In the genomic region with DNA sequence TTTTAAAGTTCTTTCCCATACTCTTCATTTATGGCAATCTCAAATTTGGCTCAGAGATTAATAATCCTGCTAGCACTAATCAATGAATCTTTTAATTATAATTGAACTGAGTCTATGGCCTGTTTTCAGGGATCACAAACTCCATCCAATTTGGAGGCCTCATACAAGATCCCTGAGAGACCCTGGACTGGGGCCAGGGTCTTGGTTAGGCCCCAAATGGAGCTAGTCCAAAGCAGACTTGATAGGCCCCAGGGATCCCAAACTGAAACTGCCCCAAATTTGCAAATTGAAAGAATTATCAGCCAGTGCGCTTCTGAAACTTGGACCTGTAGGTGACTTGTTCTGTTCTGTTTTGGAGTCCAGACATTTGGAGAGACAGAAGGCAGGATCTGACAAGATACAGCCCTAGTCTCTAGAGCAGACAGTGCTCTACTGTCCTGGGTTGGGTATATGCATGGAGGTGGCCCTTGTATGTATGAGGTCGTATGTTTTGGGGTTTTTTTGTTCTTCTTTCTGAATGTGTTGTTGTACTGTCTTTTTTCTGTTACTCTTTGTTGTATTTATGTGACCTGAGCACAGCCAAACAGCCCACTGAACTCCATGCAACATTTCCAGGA, we compare ENCODE assay signal across 15 mouse cellular contexts.
A peak's percentile ranks its signal among the peaks of the same experiment; 100 is the strongest.
DNase-seq lines count a peak whose midpoint lies in the region; ATAC-seq and TF ChIP-seq lines count a peak whose summit lies in the region.
"Had no signal": no experiment of that assay in that cellular context is flagged by ENCODE, and none has a peak within 500 bp of the region (broad histone marks: within the 10 kb centered on the region; RNA-seq: fewer than 3 reads in every experiment).

No protein-coding gene starts in this region.

- peak; percentile 78 to 88 for DNase-seq in cerebellum, postnatal 10 days
- DNase-seq in cerebellum, adult 11 months: no peak
- DNase-seq in gastrocnemius, postnatal 10 days: peak; percentile 9
- no peak for DNase-seq in gastrocnemius, postnatal 25 days
- DNase-seq in midbrain, postnatal 0 days (ENCODE audit: low spot score): peak; percentile 31
- DNase-seq in skeletal muscle tissue, adult 2 months (ENCODE audit: low read depth, low spot score): peak; percentile 4
- DNase-seq: B cell, adult 2 months; cerebellum, adult 11-12 months; heart, postnatal 4 days; kidney, adult 18-20 months; lung, adult 18-20 months; right cerebral cortex, adult 18-20 months; thymus, postnatal 4 days had no signal

- H3K36me3 ChIP-seq in midbrain, postnatal 0 days (ENCODE audit: insufficient read depth, low read length): no peaks in the 10 kb centered on the region
- H3K36me3 ChIP-seq in midbrain, embryonic 13.5 days: no peaks in the 10 kb centered on the region
- H3K36me3 ChIP-seq: heart, embryonic 12.5 days had no signal

- H3K9me3 ChIP-seq in midbrain, postnatal 0 days (ENCODE audit: low read length): no peaks in the 10 kb centered on the region
- no peaks in the 10 kb centered on the region for H3K9me3 ChIP-seq in midbrain, embryonic 13.5 days
- H3K9me3 ChIP-seq: heart, embryonic 12.5 days had no signal

- H3K4me2 ChIP-seq in midbrain, postnatal 0 days (ENCODE audit: low read depth, low read length, poor library complexity, severe bottlenecking): no peak overlapping the region
- no peak overlapping the region for H3K4me2 ChIP-seq in midbrain, embryonic 13.5 days (replicated peaks)
- H3K4me2 ChIP-seq: heart, embryonic 12.5 days had no signal

- no peak overlapping the region for H3K27ac ChIP-seq in midbrain, postnatal 0 days (ENCODE audit: low read depth, low read length)
- no peak overlapping the region for H3K27ac ChIP-seq in midbrain, embryonic 13.5 days

- WGBS in midbrain, postnatal 0 days: 75% methylated on average over 2 of the region's 2 CpGs
- 77% methylated on average over 2 of the region's 2 CpGs for WGBS in midbrain, embryonic 13.5 days

- ATAC-seq in midbrain, postnatal 0 days (ENCODE audit: low FRiP score): no peak
- no peak for ATAC-seq in midbrain, embryonic 13.5 days

- no peaks in the 10 kb centered on the region for H3K4me1 ChIP-seq in midbrain, postnatal 0 days (ENCODE audit: insufficient read depth, low read length)
- H3K4me1 ChIP-seq in midbrain, embryonic 13.5 days (replicated peaks): no peaks in the 10 kb centered on the region
- H3K4me1 ChIP-seq: heart, embryonic 12.5 days had no signal

- no peak overlapping the region for H3K9ac ChIP-seq in midbrain, postnatal 0 days (replicated peaks; ENCODE audit: low read length, poor library complexity, severe bottlenecking)
- no peak overlapping the region for H3K9ac ChIP-seq in midbrain, embryonic 13.5 days (replicated peaks)
- H3K9ac ChIP-seq: heart, embryonic 12.5 days had no signal

- H3K4me3 ChIP-seq in midbrain, postnatal 0 days (ENCODE audit: low read depth, low read length): no peak overlapping the region
- no peak overlapping the region for H3K4me3 ChIP-seq in midbrain, embryonic 13.5 days (replicated peaks)
- H3K4me3 ChIP-seq: heart, embryonic 12.5 days had no signal

- no peak for TF ChIP-seq CTCF in midbrain, postnatal 0 days (IDR thresholded peaks at IDR 0.05)

- H3K27me3 ChIP-seq in midbrain, postnatal 0 days (ENCODE audit: insufficient read depth, low read length): no peaks in the 10 kb centered on the region
- no peaks in the 10 kb centered on the region for H3K27me3 ChIP-seq in midbrain, embryonic 13.5 days
- H3K27me3 ChIP-seq: heart, embryonic 12.5 days had no signal

Comparison
In these comparisons a context has a peak if more than half of its experiments do, and no peak if none do; other contexts are left out.
1. DNase-seq: peak in cerebellum, postnatal 10 days (2 of 2), gastrocnemius, postnatal 10 days (single experiment), midbrain, postnatal 0 days (single experiment) and skeletal muscle tissue, adult 2 months (single experiment); none in cerebellum, adult 11 months (single experiment) and gastrocnemius, postnatal 25 days (single experiment).